Mouse (Mus musculus): Measurements from ENCODE around the gene Lrch3.

DNA sequence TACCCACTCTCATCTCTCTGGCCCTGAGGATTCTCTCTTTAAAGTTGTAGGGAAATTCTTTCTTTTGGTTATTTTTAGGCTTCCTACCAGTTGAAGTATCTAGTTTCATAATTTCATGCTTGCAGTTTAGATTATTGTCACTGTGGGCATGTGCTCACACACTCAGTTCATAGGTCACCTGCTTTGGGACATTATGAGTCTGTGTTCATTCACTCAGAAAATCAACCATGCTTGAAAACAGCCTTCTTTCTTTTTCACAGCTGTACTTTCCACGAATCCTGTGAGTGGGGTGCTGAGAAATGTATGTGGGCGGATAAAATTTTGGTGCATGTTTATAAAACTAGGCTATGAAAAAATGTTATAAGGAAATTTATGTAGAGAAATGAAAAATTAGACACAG, 20.6 kb downstream of the Lrch3 start:
- TF ChIP-seq POLR2A (IDR thresholded peaks at IDR 0.05; ENCODE audit: insufficient read length, low read depth) (no peak), MYOD1 (IDR thresholded peaks at IDR 0.05; ENCODE audit: control insufficient read depth in 1 of 3, insufficient read length in 2 of 3, low read depth in 2 of 3) (no peak)
